Comparison of ENCODE assay signal across 9 mouse cellular contexts in the genomic region with DNA sequence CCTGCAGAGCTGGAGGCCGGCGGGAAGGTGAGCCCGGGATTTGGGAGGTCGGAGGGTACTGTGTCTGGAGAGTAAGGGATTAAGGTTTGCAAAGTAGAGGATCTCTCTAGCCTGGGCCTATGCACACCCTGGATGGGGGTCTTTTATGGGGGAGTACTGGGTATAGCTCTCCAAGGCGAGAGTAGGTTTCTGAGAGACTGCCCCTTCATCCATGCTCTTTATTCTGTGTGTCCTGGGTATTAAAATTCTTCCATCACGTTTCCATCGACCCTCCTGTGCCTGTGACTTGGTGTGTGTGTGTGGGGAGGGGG. TPM values are rescaled to one million over a fixed set of nuclear protein-coding genes. Genes with fewer than 3 reads are reported as not detected.
DNase-seq lines count a peak whose midpoint lies in the region; ATAC-seq lines count a peak whose summit lies in the region.
"Had no signal": no experiment of that assay in that cellular context is flagged by ENCODE, and none has a peak within 500 bp of the region (broad histone marks: within the 10 kb centered on the region; RNA-seq: fewer than 3 reads in every experiment).

No protein-coding gene starts in this region.

- no peaks in the 10 kb centered on the region for H3K36me3 ChIP-seq in kidney, embryonic 16.5 days (ENCODE audit: insufficient read depth, low read length)
- H3K36me3 ChIP-seq in embryonic facial prominence, embryonic 10.5 days (replicated peaks) = no peaks in the 10 kb centered on the region
- no peaks in the 10 kb centered on the region for H3K36me3 ChIP-seq in hindbrain, embryonic 15.5 days
- no peaks in the 10 kb centered on the region for H3K36me3 ChIP-seq in midbrain, embryonic 15.5 days (replicated peaks)

- no peaks in the 10 kb centered on the region for H3K27me3 ChIP-seq in kidney, embryonic 16.5 days (ENCODE audit: insufficient read depth, low read length)
- peaks cover 9% of the 10 kb centered on the region; the same call in 1 of the 2 replicates for H3K27me3 ChIP-seq in embryonic facial prominence, embryonic 10.5 days (replicated peaks; ENCODE audit: low read depth, poor library complexity, severe bottlenecking)
- no peaks in the 10 kb centered on the region for H3K27me3 ChIP-seq in hindbrain, embryonic 15.5 days
- no peaks in the 10 kb centered on the region for H3K27me3 ChIP-seq in midbrain, embryonic 15.5 days (replicated peaks)

- peaks cover 6% of the 10 kb centered on the region; the same call in 1 of the 2 replicates for H3K4me1 ChIP-seq in kidney, embryonic 16.5 days (ENCODE audit: insufficient read depth, low read length)
- H3K4me1 ChIP-seq in embryonic facial prominence, embryonic 10.5 days = peaks cover 19% of the 10 kb centered on the region
- peaks cover 33% of the 10 kb centered on the region for H3K4me1 ChIP-seq in hindbrain, embryonic 15.5 days (replicated peaks)
- H3K4me1 ChIP-seq in midbrain, embryonic 15.5 days = peaks cover 39% of the 10 kb centered on the region

- peak overlapping the region; percentile 95 for H3K4me2 ChIP-seq in kidney, embryonic 16.5 days (replicated peaks; ENCODE audit: low read depth, low read length)
- peak overlapping the region; percentile 98 for H3K4me2 ChIP-seq in hindbrain, embryonic 15.5 days
- peak overlapping the region; percentile 94 for H3K4me2 ChIP-seq in midbrain, embryonic 15.5 days

- ATAC-seq in kidney, embryonic 16.5 days (ENCODE audit: low FRiP score, low TSS enrichment) = peak; percentile 58
- ATAC-seq in hindbrain, embryonic 15.5 days (ENCODE audit: low FRiP score, low read depth) = peak; percentile 60
- peak; percentile 62 for ATAC-seq in midbrain, embryonic 15.5 days (replicated peaks)

- no peak for DNase-seq in kidney, adult 8-10 months
- DNase-seq in embryonic facial prominence, embryonic 10.5 days (ENCODE audit: low spot score) = no peak
- no peak for DNase-seq in gastrocnemius, postnatal 10 days
- DNase-seq in embryo, embryonic 10 days (ENCODE audit: low spot score) = no peak
- no peak for DNase-seq in left cerebral cortex, adult 9 months (ENCODE audit: low spot score in 2 of 2)

- peak overlapping the region; percentile 91 for H3K27ac ChIP-seq in kidney, embryonic 16.5 days (ENCODE audit: low read length)
- peak overlapping the region; percentile 95 for H3K27ac ChIP-seq in embryonic facial prominence, embryonic 10.5 days (replicated peaks)
- peak overlapping the region; percentile 94 for H3K27ac ChIP-seq in hindbrain, embryonic 15.5 days (replicated peaks)
- H3K27ac ChIP-seq in midbrain, embryonic 15.5 days = peak overlapping the region; percentile 94

- H3K9me3 ChIP-seq in kidney, embryonic 16.5 days (ENCODE audit: low read length) = no peaks in the 10 kb centered on the region
- no peaks in the 10 kb centered on the region for H3K9me3 ChIP-seq in embryonic facial prominence, embryonic 10.5 days
- no peaks in the 10 kb centered on the region for H3K9me3 ChIP-seq in hindbrain, embryonic 15.5 days
- H3K9me3 ChIP-seq in midbrain, embryonic 15.5 days = no peaks in the 10 kb centered on the region

- peak overlapping the region; percentile 80 for H3K4me3 ChIP-seq in kidney, embryonic 16.5 days (ENCODE audit: low read length)
- peak overlapping the region; percentile 74 for H3K4me3 ChIP-seq in embryonic facial prominence, embryonic 10.5 days
- peak overlapping the region; percentile 98 for H3K4me3 ChIP-seq in hindbrain, embryonic 15.5 days
- H3K4me3 ChIP-seq in midbrain, embryonic 15.5 days = peak overlapping the region; percentile 83

- peak overlapping the region; percentile 92 for H3K9ac ChIP-seq in kidney, embryonic 16.5 days (replicated peaks; ENCODE audit: low read length)
- H3K9ac ChIP-seq in hindbrain, embryonic 15.5 days = peak overlapping the region; percentile 94
- peak overlapping the region; percentile 94 for H3K9ac ChIP-seq in midbrain, embryonic 15.5 days

- WGBS in kidney, embryonic 16.5 days = 1% methylated on average over 7 of the region's 7 CpGs
- 2% methylated on average over 7 of the region's 7 CpGs for WGBS in embryonic facial prominence, embryonic 10.5 days
- WGBS in hindbrain, embryonic 15.5 days = under 1% methylated on average over 7 of the region's 7 CpGs
- WGBS in midbrain, embryonic 15.5 days = 2% methylated on average over 7 of the region's 7 CpGs

RNA-seq across cellular contexts. Expression of a gene that starts 0.5 kb away (rescaled TPM):
- 16.2 and 17.6 TPM in 2 replicates for polyA plus RNA-seq in kidney, embryonic 16.5 days (2015; fragmentation: Nextera tagmentation; extraction: Ambion mirVana)
- polyA plus RNA-seq in embryonic facial prominence, embryonic 10.5 days (2016; fragmentation: Nextera tagmentation; extraction: Ambion mirVana) = 16.8 and 18.3 TPM in 2 replicates
- polyA plus RNA-seq in hindbrain, embryonic 15.5 days (2015; fragmentation: Nextera tagmentation; extraction: Ambion mirVana) = 40.1 and 44.4 TPM in 2 replicates
- 43.7 and 44.2 TPM in 2 replicates for polyA plus RNA-seq in midbrain, embryonic 15.5 days (2015; fragmentation: Nextera tagmentation; extraction: Ambion mirVana)
- 1 to 10 TPM; 2.2 to 4.7 TPM for total RNA-seq in gastrocnemius, postnatal 10 days (2021)

RNA-seq across cellular contexts. Expression of a gene that starts 30.5 kb away (rescaled TPM):
- polyA plus RNA-seq in kidney, embryonic 16.5 days (2015; fragmentation: Nextera tagmentation; extraction: Ambion mirVana) = 7.1 and 7.3 TPM in 2 replicates
- 0.36 and 0.45 TPM in 2 replicates for polyA plus RNA-seq in embryonic facial prominence, embryonic 10.5 days (2016; fragmentation: Nextera tagmentation; extraction: Ambion mirVana)
- 0.80 and 0.92 TPM in 2 replicates for polyA plus RNA-seq in hindbrain, embryonic 15.5 days (2015; fragmentation: Nextera tagmentation; extraction: Ambion mirVana)
- polyA plus RNA-seq in midbrain, embryonic 15.5 days (2015; fragmentation: Nextera tagmentation; extraction: Ambion mirVana) = 0.89 and 1.3 TPM in 2 replicates
- total RNA-seq in gastrocnemius, postnatal 10 days (2021) = not detected
- total RNA-seq: neutrophil, adult 5-6 weeks had no signal
